Mouse (Mus musculus) liver (tissue): ENCODE measurements at regions not wholly inside any gene's neighbourhood (a gene's known extent, or its start where the extent isn't known, plus 50 kb on each side); places are given as distances from the start of the nearest gene placed in this dataset.
A peak's percentile ranks its signal among the peaks of the same experiment; 100 is the strongest.

Experiments used
- DNase-seq: peaks from one replicate; pipeline ENCODE4 v3.0.0-alpha.2; 2020; ENCODE audit warnings: mixed read lengths

- DNase-seq, result no peak
Observed at GRCm38 (mm10) chr6:102977122-102977521, 404.2 kb upstream of the Cntn3 start.

GRCm38 (mm10) chr6:103023326-103023725 lies 450.4 kb upstream of the Cntn3 start:
- DNase-seq, result no peak

GRCm38 (mm10) chr6:103024006-103024405 lies 451.1 kb upstream of the Cntn3 start:
- DNase-seq, result no peak

DNA sequence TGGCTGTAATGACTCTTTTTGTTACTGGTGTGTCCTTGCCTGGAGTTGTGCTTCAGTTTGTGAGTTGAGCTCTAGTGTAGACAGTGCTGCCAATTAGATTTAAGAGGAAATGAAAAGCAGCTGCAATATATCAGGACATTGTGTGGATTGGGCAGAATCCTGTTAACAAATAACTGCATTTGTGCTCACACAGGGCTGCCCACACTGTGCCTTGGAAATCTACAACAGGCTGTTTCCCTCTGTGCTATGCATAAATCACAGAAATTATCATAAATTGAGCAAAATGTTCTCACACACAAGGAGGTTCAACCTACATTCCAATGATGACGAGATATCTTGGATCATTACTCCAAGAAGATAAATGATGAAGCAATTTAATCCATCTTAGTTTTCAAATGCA lies 455.2 kb upstream of the Cntn3 start:
- no peak for DNase-seq

GRCm38 (mm10) chr6:103033418-103033817 lies 460.5 kb upstream of the Cntn3 start:
- no peak for DNase-seq

GRCm38 (mm10) chr6:103033919-103034318 lies 461.0 kb upstream of the Cntn3 start:
- no peak for DNase-seq

DNA sequence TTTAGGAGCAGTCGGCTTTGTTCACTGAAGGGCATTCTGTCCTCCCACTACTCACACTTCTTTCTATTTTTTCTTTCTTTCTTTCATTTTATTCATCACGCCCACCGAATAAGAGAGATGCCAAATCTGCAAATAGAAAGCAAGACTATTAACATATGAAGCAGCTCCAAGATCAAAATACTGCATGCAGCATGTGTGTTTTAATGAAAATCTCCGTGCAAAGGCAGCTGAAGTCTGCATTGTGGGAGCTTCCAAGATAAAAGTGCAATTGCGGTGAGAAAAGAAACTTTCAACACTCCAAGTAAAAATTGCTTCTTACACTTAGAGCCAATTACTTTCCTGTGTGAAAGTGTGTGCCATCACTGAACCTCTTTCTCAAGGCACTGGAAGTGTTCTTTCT lies 449.8 kb upstream of the Chl1 start:
- no peak for DNase-seq

GRCm38 (mm10) chr6:103106189-103106588 lies 404.2 kb upstream of the Chl1 start:
- no peak for DNase-seq

DNA sequence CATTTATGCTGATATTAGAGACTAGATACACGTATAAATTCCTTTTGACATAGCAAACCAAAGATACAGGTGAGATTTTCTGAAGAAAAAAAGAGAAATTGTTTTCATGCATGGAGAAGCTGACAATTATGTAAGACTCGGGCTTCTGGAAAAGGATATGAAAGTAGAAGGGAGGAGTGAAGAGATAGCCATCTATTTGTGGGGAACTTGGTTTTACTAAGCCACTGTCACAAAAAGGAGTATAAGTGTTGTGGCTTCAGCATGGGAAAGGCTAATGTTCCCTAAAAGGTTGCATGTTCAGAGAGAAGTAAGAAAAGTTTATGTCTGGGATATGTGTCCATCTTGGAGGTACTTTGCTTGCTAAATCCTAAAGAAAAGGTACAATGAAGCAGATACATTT lies 390.8 kb upstream of the Chl1 start:
- no peak for DNase-seq

GRCm38 (mm10) chr6:103140851-103141250 lies 369.5 kb upstream of the Chl1 start:
- DNase-seq, result no peak

GRCm38 (mm10) chr6:103177851-103178250 lies 332.5 kb upstream of the Chl1 start:
- DNase-seq, result no peak

- no peak for DNase-seq
Observed at GRCm38 (mm10) chr6:103183355-103183754, 327.0 kb upstream of the Chl1 start.

GRCm38 (mm10) chr6:103196838-103197237 lies 313.5 kb upstream of the Chl1 start:
- no peak for DNase-seq

DNA sequence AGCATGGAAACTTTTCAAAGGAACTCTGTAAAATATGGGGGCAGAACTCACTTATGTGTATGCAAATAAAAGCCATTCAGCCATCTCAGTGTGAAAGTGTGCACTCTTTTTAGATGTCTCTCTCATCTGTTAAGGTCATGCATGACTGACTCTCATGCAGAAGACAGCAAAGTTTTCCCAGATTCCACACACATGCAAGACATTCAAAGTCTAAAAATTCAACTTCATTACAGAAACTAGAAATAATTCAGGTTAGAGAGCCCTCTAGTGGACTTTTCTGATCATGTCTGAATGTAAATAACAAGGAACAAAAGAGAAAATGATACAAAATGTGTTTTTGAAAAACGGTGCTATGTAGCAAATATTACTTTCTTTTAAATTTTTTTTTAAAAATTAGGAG lies 308.8 kb upstream of the Chl1 start:
- no peak for DNase-seq

DNA sequence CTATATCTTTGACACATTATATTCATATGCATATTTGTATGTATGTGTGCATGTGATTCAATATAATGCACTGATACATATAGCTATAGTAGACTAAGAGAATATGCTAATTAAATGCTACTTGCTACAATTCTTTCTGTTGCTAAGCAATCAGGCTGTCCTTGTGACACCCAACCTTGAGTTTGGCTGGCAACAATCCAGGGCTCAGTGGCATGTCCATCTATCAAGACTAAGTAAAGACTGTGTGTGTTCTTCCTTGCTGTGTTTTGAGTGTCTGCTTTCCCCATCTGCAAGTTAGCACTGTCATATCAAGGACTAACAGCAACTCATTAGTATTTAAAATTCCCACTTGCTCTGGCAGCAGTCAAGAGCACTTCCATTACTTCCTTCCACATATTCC lies 301.2 kb upstream of the Chl1 start:
- no peak for DNase-seq

DNA sequence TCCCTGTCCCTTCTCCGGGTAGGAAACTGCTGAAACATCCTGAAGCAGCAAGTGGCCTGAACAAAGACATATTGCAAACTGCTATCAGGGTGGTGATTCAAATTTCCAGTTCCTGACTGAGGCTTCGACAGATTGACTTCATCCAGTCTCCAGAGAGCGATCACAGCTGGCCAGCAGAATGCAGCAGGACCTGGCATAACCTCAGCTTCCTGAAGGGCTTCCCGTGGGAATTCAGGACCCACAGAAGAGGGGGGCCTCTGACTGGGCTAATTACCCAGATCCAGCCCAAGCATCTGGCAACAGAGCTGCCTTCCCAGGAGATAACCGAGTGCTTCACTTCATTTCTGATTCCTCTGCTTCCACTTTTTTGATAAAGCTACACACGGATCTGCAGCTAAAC lies 297.2 kb upstream of the Chl1 start:
- peak; percentile 5 for DNase-seq

GRCm38 (mm10) chr6:103236896-103237295 lies 273.5 kb upstream of the Chl1 start:
- DNase-seq, result no peak

GRCm38 (mm10) chr6:103268984-103269383 lies 241.4 kb upstream of the Chl1 start:
- no peak for DNase-seq

DNA sequence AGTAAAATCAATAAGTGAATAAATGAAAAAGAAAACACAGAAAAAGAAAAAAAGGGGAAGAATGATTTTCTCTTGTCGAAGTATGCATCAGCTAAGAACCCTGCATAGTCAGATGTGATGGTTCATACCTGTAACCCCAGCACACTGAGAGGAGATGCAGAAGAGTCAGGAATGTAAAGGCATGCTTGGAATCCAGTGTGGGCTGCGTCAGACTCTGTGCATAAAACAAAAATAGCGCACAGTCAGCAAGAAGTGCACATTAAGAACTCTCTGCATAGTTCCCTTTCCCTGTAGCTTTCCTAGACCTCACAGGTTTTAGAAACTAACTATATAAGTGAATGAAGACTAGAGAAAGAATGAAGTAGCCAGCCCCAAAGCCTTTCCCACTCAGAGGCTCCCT lies 238.2 kb upstream of the Chl1 start:
- no peak for DNase-seq

DNA sequence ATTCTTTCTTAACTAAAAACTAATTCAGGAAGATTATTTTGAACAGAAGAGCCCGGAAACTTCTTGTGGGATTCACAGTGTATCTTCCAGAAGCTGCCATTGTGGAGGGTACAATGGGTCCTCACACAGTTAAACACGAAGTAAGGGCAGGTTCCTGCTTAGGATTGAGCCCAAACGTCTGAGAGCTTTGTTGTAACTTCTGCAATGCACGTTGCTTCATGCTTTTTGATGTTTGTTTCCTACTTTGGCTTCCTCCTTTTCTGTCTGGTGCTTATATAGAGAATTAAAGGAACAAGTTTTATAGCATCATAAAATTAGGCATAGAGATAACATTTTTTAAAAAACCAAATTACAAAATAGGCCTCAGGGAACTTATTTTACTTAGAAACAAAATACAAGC lies 235.3 kb upstream of the Chl1 start:
- DNase-seq, result no peak

GRCm38 (mm10) chr6:103275476-103275875 lies 234.9 kb upstream of the Chl1 start:
- DNase-seq, result no peak

- no peak for DNase-seq
Observed at GRCm38 (mm10) chr6:103296015-103296414, 214.4 kb upstream of the Chl1 start.

GRCm38 (mm10) chr6:103306420-103307249 lies 203.8 kb upstream of the Chl1 start:
- DNase-seq, result no peak

GRCm38 (mm10) chr6:103307250-103307580 lies 203.2 kb upstream of the Chl1 start:
- DNase-seq, result no peak

GRCm38 (mm10) chr6:103312149-103312548 lies 198.2 kb upstream of the Chl1 start:
- no peak for DNase-seq
